Comparison of ENCODE assay signal across 21 mouse cellular contexts in genomic region chr17:49515141-49515540, GRCm38 (mm10). TPM values are rescaled to one million over a fixed set of nuclear protein-coding genes. Genes with fewer than 3 reads are reported as not detected.
DNase-seq lines count a peak whose midpoint lies in the region; ATAC-seq and TF ChIP-seq lines count a peak whose summit lies in the region.
"Had no signal": no experiment of that assay in that cellular context is flagged by ENCODE, and none has a peak within 500 bp of the region (broad histone marks: within the 10 kb centered on the region; RNA-seq: fewer than 3 reads in every experiment).

No protein-coding gene starts in this region.

- no peaks in the 10 kb centered on the region for H3K9me3 ChIP-seq in intestine, postnatal 0 days (ENCODE audit: control insufficient read depth)
- H3K9me3 ChIP-seq: hindbrain, embryonic 10.5 days; hindbrain, embryonic 13.5 days; intestine, embryonic 15.5 days had no signal

- no peak for DNase-seq in heart, adult 2 months
- no peak for DNase-seq in heart, postnatal 4 days
- peak; percentile 57 for DNase-seq in 3T3-L1 (ENCODE audit: low read depth, low spot score)
- DNase-seq in Muller cell, postnatal 12 days (ENCODE audit: inconsistent ontology term), result peak; percentile 39
- peak; percentile 47 for DNase-seq in brain, adult 2 months (ENCODE audit: low read depth, low spot score)
- DNase-seq in left cerebral cortex, postnatal 4 days, result no peak
- DNase-seq: adrenal gland, adult 8-10 months; adrenal gland, postnatal 25 days; cerebellum, adult 9-10 months; cerebellum, postnatal 14 days; gastrocnemius, postnatal 25 days; kidney, adult 2 months had no signal

- H3K27ac ChIP-seq in heart, adult 2 months, result peak overlapping the region; percentile 17; the same call in 1 of the 2 replicates
- H3K27ac ChIP-seq in intestine, postnatal 0 days (ENCODE audit: low read depth, low read length), result no peak overlapping the region
- H3K27ac ChIP-seq: hindbrain, embryonic 10.5 days; hindbrain, embryonic 13.5 days; intestine, embryonic 15.5 days had no signal

- peaks cover 9% of the 10 kb centered on the region for H3K4me1 ChIP-seq in heart, adult 2 months (ENCODE audit: control insufficient read depth, insufficient read depth, low read length)
- H3K4me1 ChIP-seq in intestine, postnatal 0 days (replicated peaks; ENCODE audit: control insufficient read depth, insufficient read depth, low read length), result no peaks in the 10 kb centered on the region
- H3K4me1 ChIP-seq: intestine, embryonic 15.5 days had no signal

- no peaks in the 10 kb centered on the region for H3K27me3 ChIP-seq in heart, adult 2 months (ENCODE audit: control insufficient read depth, insufficient read depth, low read length)
- H3K27me3 ChIP-seq in intestine, postnatal 0 days (replicated peaks; ENCODE audit: control insufficient read depth, insufficient read depth, low read length), result no peaks in the 10 kb centered on the region
- H3K27me3 ChIP-seq: hindbrain, embryonic 13.5 days; intestine, embryonic 15.5 days had no signal

- no peak for ATAC-seq in intestine, postnatal 0 days
- ATAC-seq: activated CD4-positive, CD25-positive, alpha-beta regulatory T cell, adult 4 months; forebrain, embryonic 14.5 days; hindbrain, embryonic 16.5 days; intestine, embryonic 15.5 days had no signal

- TF ChIP-seq EP300 in heart, adult 2 months (IDR thresholded peaks at IDR 0.05; ENCODE audit: insufficient read depth, low read depth, low read length), result no peak

- intact Hi-C loops in heart, adult 2 months (cut with DNase I), result no loop called here
- intact Hi-C loops in left cerebral cortex, postnatal 4 days (cut with DNase I), result no loop called here

- TF ChIP-seq POLR2A in heart, adult 2 months (IDR thresholded peaks at IDR 0.05; ENCODE audit: insufficient read depth, low read depth, low read length), result no peak

- H3K36me3 ChIP-seq in heart, adult 2 months (ENCODE audit: control insufficient read depth, insufficient read depth, low read length), result no peaks in the 10 kb centered on the region
- no peaks in the 10 kb centered on the region; the same call in 1 of the 2 replicates for H3K36me3 ChIP-seq in intestine, postnatal 0 days (ENCODE audit: control insufficient read depth, insufficient read depth)
- H3K36me3 ChIP-seq: hindbrain, embryonic 10.5 days; hindbrain, embryonic 13.5 days; intestine, embryonic 15.5 days had no signal

- H3K9ac ChIP-seq in heart, adult 2 months (ENCODE audit: low read depth, low read length), result no peak overlapping the region
- H3K9ac ChIP-seq in intestine, postnatal 0 days (ENCODE audit: low read depth, low read length), result no peak overlapping the region
- H3K9ac ChIP-seq: hindbrain, embryonic 13.5 days; intestine, embryonic 15.5 days had no signal

- no peak overlapping the region for H3K4me3 ChIP-seq in heart, adult 2 months
- no peak overlapping the region for H3K4me3 ChIP-seq in intestine, postnatal 0 days (ENCODE audit: low read depth, low read length)
- H3K4me3 ChIP-seq: hindbrain, embryonic 10.5 days; hindbrain, embryonic 13.5 days; intestine, embryonic 15.5 days had no signal

- no peak overlapping the region for H3K4me2 ChIP-seq in intestine, postnatal 0 days (replicated peaks; ENCODE audit: low read depth)
- H3K4me2 ChIP-seq: heart, embryonic 11.5 days; hindbrain, embryonic 13.5 days; intestine, embryonic 15.5 days had no signal

- WGBS in heart, adult 2 months, result 90% methylated on average over 3 of the region's 3 CpGs
- WGBS in intestine, postnatal 0 days, result 86% methylated on average over 3 of the region's 3 CpGs

- no peak for TF ChIP-seq CTCF in heart, adult 2 months (IDR thresholded peaks at IDR 0.05)
- TF ChIP-seq CTCF in intestine, postnatal 0 days (IDR thresholded peaks at IDR 0.05; ENCODE audit: low read depth), result no peak

- no peaks in the 10 kb centered on the region for H3K79me2 ChIP-seq in heart, adult 2 months (replicated peaks; ENCODE audit: control insufficient read depth, insufficient read depth, low read length)

RNA-seq across cellular contexts. Expression of gene Daam2, which starts 49.0 kb away (rescaled TPM):
- 1 to 10 TPM; 6.4 to 8.8 TPM for total RNA-seq in heart, adult 2 months (2021)
- 4.0 and 6.6 TPM in 2 replicates for polyA plus RNA-seq in heart, adult 2 months (2012; rRNA removed)
- total RNA-seq in heart, postnatal 4 days (2021), result 10 to 100 TPM; 16.0 to 18.5 TPM
- 1.5 and 1.7 TPM in 2 replicates for polyA plus RNA-seq in intestine, postnatal 0 days (2015; fragmentation: Nextera tagmentation; extraction: Ambion mirVana)
- total RNA-seq in left cerebral cortex, postnatal 4 days (2021), result 10 to 100 TPM; 14.0 to 15.8 TPM
- total RNA-seq: granulocyte monocyte progenitor cell, adult 5-6 weeks had no signal

Comparison
In these comparisons a context has a peak if more than half of its experiments do, and no peak if none do; other contexts are left out.
1. DNase-seq: peak in 3T3-L1 (single experiment), Muller cell, postnatal 12 days (single experiment) and brain, adult 2 months (single experiment); none in heart, adult 2 months (0 of 2), heart, postnatal 4 days (single experiment) and left cerebral cortex, postnatal 4 days (single experiment).